Mouse (Mus musculus): ENCODE data around the gene Dse.

Dse gene

GRCm38 (mm10) chr10:34198574-34198973 lies 8.9 kb downstream of the Dse start:
- no peak for DNase-seq (ENCODE audit: low read depth)

GRCm38 (mm10) chr10:34198061-34198460 lies 9.5 kb downstream of the Dse start:
- peak; percentile 54 for DNase-seq (ENCODE audit: low read depth)

- DNase-seq (ENCODE audit: low read depth) = peak; percentile 48
These were observed 10.2 kb downstream of the Dse start for GRCm38 (mm10) chr10:34197269-34197668.

GRCm38 (mm10) chr10:34194957-34195356 lies 12.6 kb downstream of the Dse start:
- DNase-seq (ENCODE audit: low read depth) = no peak

- no peak for DNase-seq (ENCODE audit: low read depth)
These were observed 13.0 kb downstream of the Dse start for GRCm38 (mm10) chr10:34194503-34194902.

- DNase-seq (ENCODE audit: low read depth) = no peak
These were observed 20.8 kb downstream of the Dse start for GRCm38 (mm10) chr10:34186571-34187260.

GRCm38 (mm10) chr10:34185556-34185955 lies 22.0 kb downstream of the Dse start:
- no peak for DNase-seq (ENCODE audit: low read depth)

- DNase-seq (ENCODE audit: low read depth) = no peak
These were observed 22.6 kb downstream of the Dse start for GRCm38 (mm10) chr10:34184956-34185355.

GRCm38 (mm10) chr10:34183731-34184130 lies 23.8 kb downstream of the Dse start:
- no peak for DNase-seq (ENCODE audit: low read depth)

- DNase-seq (ENCODE audit: low read depth) = peak; percentile 51
These were observed 31.5 kb downstream of the Dse start for GRCm38 (mm10) chr10:34175870-34176606.

- peak; percentile 61 for DNase-seq (ENCODE audit: low read depth)
These were observed 34.7 kb downstream of the Dse start for GRCm38 (mm10) chr10:34172663-34173282.

- no peak for DNase-seq (ENCODE audit: low read depth)
These were observed 35.9 kb downstream of the Dse start for GRCm38 (mm10) chr10:34171660-34172059.

- DNase-seq (ENCODE audit: low read depth) = peak; percentile 77
These were observed 36.3 kb downstream of the Dse start for GRCm38 (mm10) chr10:34171191-34171590.

- no peak for DNase-seq (ENCODE audit: low read depth)
These were observed 40.5 kb downstream of the Dse start for GRCm38 (mm10) chr10:34166971-34167370.

GRCm38 (mm10) chr10:34155796-34156554 lies 51.5 kb downstream of the Dse start:
- no peak for DNase-seq (ENCODE audit: low read depth)

GRCm38 (mm10) chr10:34151827-34152226 lies 55.7 kb downstream of the Dse start:
- DNase-seq (ENCODE audit: low read depth) = peak; percentile 57

- DNase-seq (ENCODE audit: low read depth) = no peak
These were observed 57.1 kb downstream of the Dse start for GRCm38 (mm10) chr10:34150454-34150853.

- no peak for DNase-seq (ENCODE audit: low read depth)
These were observed 57.7 kb downstream of the Dse start for GRCm38 (mm10) chr10:34149772-34150171.

- DNase-seq (ENCODE audit: low read depth) = no peak
These were observed 65.8 kb downstream of the Dse start for GRCm38 (mm10) chr10:34141693-34142092.

GRCm38 (mm10) chr10:34139768-34140167 lies 67.7 kb downstream of the Dse start:
- DNase-seq (ENCODE audit: low read depth) = no peak

- no peak for DNase-seq (ENCODE audit: low read depth)
These were observed 69.5 kb downstream of the Dse start for GRCm38 (mm10) chr10:34138027-34138426.

- DNase-seq (ENCODE audit: low read depth) = no peak
These were observed 71.1 kb downstream of the Dse start for GRCm38 (mm10) chr10:34136432-34136831.
